Comparison of ENCODE assay signal across 8 mouse cellular contexts in the genomic region with DNA sequence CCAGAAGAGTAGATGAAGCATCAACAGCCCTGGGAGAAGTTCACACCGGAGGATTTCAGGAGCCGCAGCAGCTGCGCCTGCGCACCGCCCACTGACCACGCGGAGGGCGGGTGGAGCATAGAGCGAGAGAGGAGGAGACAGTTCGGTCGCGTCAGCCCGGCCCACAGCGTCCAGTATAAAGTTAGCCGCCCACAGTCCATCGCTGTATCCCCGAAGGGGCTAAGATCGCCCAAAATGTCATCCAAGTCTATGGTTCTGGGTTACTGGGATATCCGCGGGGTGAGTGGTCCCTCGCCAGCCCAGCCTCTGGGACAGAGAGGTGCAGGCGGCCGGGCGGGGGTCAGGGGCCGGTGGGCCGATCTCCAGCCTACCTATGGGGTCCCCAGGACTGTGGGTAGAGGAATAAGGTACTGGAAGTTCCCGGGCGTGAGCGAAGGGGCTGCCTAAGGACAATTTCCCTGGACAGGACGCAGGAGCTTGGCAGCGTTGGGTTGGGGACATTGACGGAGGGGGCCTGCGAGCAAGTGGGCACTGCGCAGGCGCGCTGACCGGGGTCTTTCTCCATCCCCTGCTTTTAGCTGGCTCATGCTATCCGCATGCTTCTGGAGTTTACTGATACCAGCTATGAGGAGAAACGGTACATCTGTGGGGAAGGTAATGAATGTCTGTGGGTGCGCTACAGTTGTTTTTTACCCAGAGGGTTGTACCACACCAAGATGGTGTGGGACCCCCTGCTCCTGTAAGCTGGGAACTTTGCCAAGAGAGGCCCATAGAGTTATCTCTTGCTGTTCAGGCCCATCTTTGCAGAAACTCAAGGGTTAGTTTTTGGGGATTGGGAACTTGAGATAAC. TPM values are rescaled to one million over a fixed set of nuclear protein-coding genes. Genes with fewer than 3 reads are reported as not detected.
DNase-seq lines count a peak whose midpoint lies in the region; ATAC-seq and TF ChIP-seq lines count a peak whose summit lies in the region.

Gstm5 (plus strand) TSS at position 102 of the 850 bp plus-strand sequence.

- H3K9me3 ChIP-seq in forebrain, postnatal 0 days (ENCODE audit: low read length), result no peaks in the 10 kb centered on the region
- H3K9me3 ChIP-seq in liver, embryonic 16.5 days (replicated peaks; ENCODE audit: control insufficient read depth, low read length), result no peaks in the 10 kb centered on the region
- H3K9me3 ChIP-seq in neural tube, embryonic 13.5 days, result no peaks in the 10 kb centered on the region

- peak within 1 kb of the TSS; percentile 76 for H3K27ac ChIP-seq in forebrain, postnatal 0 days (ENCODE audit: low read depth, low read length)
- peak within 1 kb of the TSS; percentile 91 for H3K27ac ChIP-seq in liver, embryonic 16.5 days (ENCODE audit: low read length)
- peak within 1 kb of the TSS; percentile 82 for H3K27ac ChIP-seq in neural tube, embryonic 13.5 days (replicated peaks)

- H3K4me3 ChIP-seq in forebrain, postnatal 0 days (ENCODE audit: low read depth, low read length), result peak within 1 kb of the TSS; percentile 62
- H3K4me3 ChIP-seq in liver, embryonic 16.5 days (ENCODE audit: low read depth, low read length), result peak within 1 kb of the TSS; percentile 80
- H3K4me3 ChIP-seq in neural tube, embryonic 13.5 days, result peak within 1 kb of the TSS; percentile 77

- intact Hi-C loops in heart, postnatal 25 days (cut with DNase I), result no loop called here

- DNase-seq in MEL-GATA-1-ER (ENCODE audit: extremely low read depth, low read depth), result peak; percentile 99
- DNase-seq in cerebellum, adult 8-10 months, result peak; percentile 75
- peak; percentile 84 for DNase-seq in forebrain, postnatal 0 days
- peak; percentile 77 for DNase-seq in heart, postnatal 25 days (ENCODE audit: low spot score)
- peak; percentile 87 for DNase-seq in layer of hippocampus, adult 11-12 months (ENCODE audit: low spot score)
- peak; percentile 82 for DNase-seq in telencephalon, adult 2 months (ENCODE audit: low read depth, low spot score)

- H3K36me3 ChIP-seq in forebrain, postnatal 0 days (ENCODE audit: insufficient read depth), result no peaks in the 10 kb centered on the region
- no peaks in the 10 kb centered on the region for H3K36me3 ChIP-seq in liver, embryonic 16.5 days (ENCODE audit: control insufficient read depth, insufficient read depth)
- peaks cover 30% of the 10 kb centered on the region for H3K36me3 ChIP-seq in neural tube, embryonic 13.5 days

- H3K27me3 ChIP-seq in forebrain, postnatal 0 days (ENCODE audit: insufficient read depth, low read length), result no peaks in the 10 kb centered on the region
- no peaks in the 10 kb centered on the region for H3K27me3 ChIP-seq in liver, embryonic 16.5 days (ENCODE audit: control insufficient read depth, insufficient read depth, low read depth, low read length)
- no peaks in the 10 kb centered on the region for H3K27me3 ChIP-seq in neural tube, embryonic 13.5 days

- TF ChIP-seq CTCF in forebrain, postnatal 0 days (IDR thresholded peaks at IDR 0.05; ENCODE audit: low read depth), result no peak

- peak within 1 kb of the TSS; percentile 95 for H3K4me2 ChIP-seq in forebrain, postnatal 0 days (ENCODE audit: low read depth)
- peak within 1 kb of the TSS; percentile 94 for H3K4me2 ChIP-seq in liver, embryonic 16.5 days (ENCODE audit: low read depth, low read length)
- H3K4me2 ChIP-seq in neural tube, embryonic 13.5 days, result peak within 1 kb of the TSS; percentile 83

- H3K4me1 ChIP-seq in forebrain, postnatal 0 days (ENCODE audit: insufficient read depth), result no peaks in the 10 kb centered on the region
- H3K4me1 ChIP-seq in liver, embryonic 16.5 days (ENCODE audit: control insufficient read depth, low read depth, low read length), result peaks cover 11% of the 10 kb centered on the region
- peaks cover 16% of the 10 kb centered on the region for H3K4me1 ChIP-seq in neural tube, embryonic 13.5 days (replicated peaks)

- peak; percentile 98 for ATAC-seq in forebrain, postnatal 0 days
- peak; percentile 94 for ATAC-seq in liver, embryonic 16.5 days (ENCODE audit: low read depth)
- peak; percentile 96 for ATAC-seq in neural tube, embryonic 13.5 days (ENCODE audit: low read depth)

- peak within 1 kb of the TSS; percentile 85 for H3K9ac ChIP-seq in forebrain, postnatal 0 days
- peak within 1 kb of the TSS; percentile 88 for H3K9ac ChIP-seq in liver, embryonic 16.5 days (ENCODE audit: low read depth, low read length)
- H3K9ac ChIP-seq in neural tube, embryonic 13.5 days, result peak within 1 kb of the TSS; percentile 94

- 4% methylated on average over 40 of the region's 40 CpGs for WGBS in forebrain, postnatal 0 days
- 3% methylated on average over 40 of the region's 40 CpGs for WGBS in liver, embryonic 16.5 days (ENCODE audit: insufficient replicate concordance)
- 6% methylated on average over 40 of the region's 40 CpGs for WGBS in neural tube, embryonic 13.5 days

RNA-seq across cellular contexts. Expression of gene Gstm5, which starts in this region (rescaled TPM):
- total RNA-seq in forebrain, postnatal 0 days (2014; rRNA removed), result 141 and 164 TPM in 2 replicates
- 250 and 273 TPM in 2 replicates for polyA plus RNA-seq in forebrain, postnatal 0 days (2015; fragmentation: Nextera tagmentation; extraction: Ambion mirVana)
- 10 to 100 TPM; 50.1 to 51.4 TPM for total RNA-seq in heart, postnatal 25 days (2021)
- 170 and 181 TPM in 2 replicates for polyA plus RNA-seq in liver, embryonic 16.5 days (2015; fragmentation: Nextera tagmentation; extraction: Ambion mirVana)
- 254 and 286 TPM in 2 replicates for polyA plus RNA-seq in neural tube, embryonic 13.5 days (2015; fragmentation: Nextera tagmentation; extraction: Ambion mirVana)

Comparison
In these comparisons a context has a peak if more than half of its experiments do, and no peak if none do; other contexts are left out.
1. Peak in every context shown above with its lines: DNase-seq, ATAC-seq, H3K4me3 ChIP-seq and H3K27ac ChIP-seq.